Mouse (Mus musculus) lung, postnatal 0 days (tissue): ENCODE results near the gene Gzmk.

ENCODE experiments used
- CTCF ChIP-seq: IDR thresholded peaks from 2 replicates; pipeline ENCODE4 v1.5.1; 2016; ENCODE audit warnings: antibody characterized with exemption, mild to moderate bottlenecking
- EP300 ChIP-seq: IDR thresholded peaks from 2 replicates; pipeline ENCODE4 v1.6.1; 2016; ENCODE audit warnings: antibody characterized with exemption, mild to moderate bottlenecking, control low read depth

GRCm38 (mm10) chr13:113262822-113263221, 37.1 kb upstream of the Gzmk start:
- TF ChIP-seq CTCF (no peak), EP300 (no peak)
